Mouse (Mus musculus) megakaryocyte-erythroid progenitor cell, adult 5 weeks (primary cell): ENCODE measurements around the gene Vmn1r51. TPM values are rescaled to one million over a fixed set of nuclear protein-coding genes. Genes with fewer than 3 reads are reported as not detected.

ENCODE experiments used
- polyA plus RNA-seq: library from polyadenylated mRNA; stranded (reverse); fragments of >175 nt; gene quantifications from 2 replicates; pipeline ENCODE4 v1.2.3, GENCODE M21; 2012

Gene Vmn1r51
- not detected in 2 replicates for polyA plus RNA-seq

DNA sequence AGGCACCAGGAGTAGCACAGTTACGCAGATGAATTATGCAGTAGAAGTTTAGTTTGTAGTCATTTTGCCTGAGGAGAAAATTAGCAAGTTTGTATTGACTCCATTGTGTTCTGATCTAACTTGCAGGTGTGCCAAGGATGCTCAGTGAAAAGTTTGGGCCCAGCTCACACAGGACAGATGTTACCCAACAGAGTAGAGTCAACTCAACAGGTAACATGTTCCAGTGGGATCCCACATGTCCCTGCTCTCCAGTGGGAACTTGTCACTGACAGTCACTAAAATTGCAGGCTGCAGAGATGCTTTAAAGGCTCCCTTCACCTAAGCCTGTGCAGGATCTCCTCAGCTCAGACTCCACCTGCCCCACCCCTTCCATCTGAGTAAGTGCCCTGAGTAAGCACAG, at the start of gene Vmn1r51:
TSS of gene Vmn1r51 (plus strand) at position 301 of the 400 bp plus-strand sequence.

DNA sequence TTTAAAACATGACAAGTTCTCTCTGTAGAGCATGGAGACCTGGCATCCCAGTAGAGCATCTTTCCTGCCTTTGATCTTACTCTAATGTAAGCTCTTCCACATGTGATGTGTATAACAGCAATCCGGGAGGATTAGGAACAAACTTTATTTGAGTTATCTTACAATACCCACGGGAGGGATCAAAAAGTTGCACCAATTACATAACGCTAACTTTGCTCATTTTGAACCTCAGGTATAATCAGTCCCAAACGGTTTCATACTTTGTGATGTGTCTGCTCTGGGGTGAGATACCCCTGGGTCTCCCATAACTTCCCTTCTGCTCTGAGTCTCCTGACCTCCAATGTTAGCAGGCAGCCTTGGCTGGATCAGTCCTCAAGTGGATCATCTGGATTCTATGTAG, 44.0 kb upstream of the Vmn1r51 start, which contains the start of gene Vmn1r49:
TSS of gene Vmn1r49 (minus strand) at position 101 of the 400 bp plus-strand sequence.

GRCm38 (mm10) chr6:90101130-90101529, 21.3 kb upstream of the Vmn1r51 start, which contains the start of gene Vmn1r50:
TSS of gene Vmn1r50 (plus strand) at chr6:90101430.

DNA sequence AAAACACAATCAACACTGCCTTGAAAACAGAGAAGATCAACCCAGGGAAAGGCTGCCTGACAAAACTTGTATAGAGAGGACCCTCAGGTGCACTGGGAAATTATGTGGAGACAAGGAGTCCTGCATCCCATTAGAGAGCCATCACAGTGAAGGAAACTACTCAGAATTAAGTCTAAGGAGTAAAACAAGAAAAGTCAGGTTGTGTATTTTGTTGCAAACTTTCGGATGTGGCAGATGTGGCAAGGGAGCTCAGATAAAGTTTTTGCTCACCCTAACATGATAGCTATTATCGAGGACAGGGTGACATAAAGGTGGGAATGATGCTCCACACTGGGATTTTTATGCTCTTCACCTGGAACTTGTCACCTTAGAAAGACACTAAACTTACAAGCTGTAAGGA, 52.1 kb downstream of the Vmn1r51 start, which contains the start of gene Vmn1r52:
TSS of gene Vmn1r52 (plus strand) at position 301 of the 400 bp plus-strand sequence.

Other genes starting within 250 kb of the Vmn1r51 start
- gene Vmn1r42, start 246.2 kb upstream of the Vmn1r51 start, polyA plus RNA-seq = not detected in 2 replicates
- gene Vmn1r43, start 246.2 kb upstream of the Vmn1r51 start, polyA plus RNA-seq = not detected in 2 replicates
- not detected in 2 replicates for gene Vmn1r44, start 238.9 kb upstream of the Vmn1r51 start, polyA plus RNA-seq
- not detected in 2 replicates for gene Vmn1r45, start 182.0 kb upstream of the Vmn1r51 start, polyA plus RNA-seq
- not detected in 2 replicates for gene Vmn1r46, start 153.3 kb upstream of the Vmn1r51 start, polyA plus RNA-seq
- gene Vmn1r47, start 106.4 kb upstream of the Vmn1r51 start, polyA plus RNA-seq = not detected in 2 replicates
- not detected in 2 replicates for gene Vmn1r48, start 85.8 kb upstream of the Vmn1r51 start, polyA plus RNA-seq
- not detected in 2 replicates for gene Vmn1r49, start 44.1 kb upstream of the Vmn1r51 start, polyA plus RNA-seq
- gene Vmn1r50, start 21.2 kb upstream of the Vmn1r51 start, polyA plus RNA-seq = not detected in 2 replicates
- not detected in 2 replicates for gene Vmn1r52, start 52.2 kb downstream of the Vmn1r51 start, polyA plus RNA-seq
- gene V1ra8, start 80.2 kb downstream of the Vmn1r51 start, polyA plus RNA-seq = not detected in 2 replicates
- not detected in 2 replicates for gene Vmn1r53, start 101.8 kb downstream of the Vmn1r51 start, polyA plus RNA-seq
- not detected in 2 replicates for gene Vmn1r54, start 123.7 kb downstream of the Vmn1r51 start, polyA plus RNA-seq
- gene BC048671, start 178.6 kb downstream of the Vmn1r51 start, polyA plus RNA-seq = not detected in 2 replicates
- gene Chst13, start 202.6 kb downstream of the Vmn1r51 start, polyA plus RNA-seq = 6.7 and 12.0 TPM in 2 replicates
- not detected in 2 replicates for gene Uroc1, start 210.7 kb downstream of the Vmn1r51 start, polyA plus RNA-seq
- gene Zxdc, start 246.9 kb downstream of the Vmn1r51 start, polyA plus RNA-seq = 29.0 and 31.8 TPM in 2 replicates